Mouse (Mus musculus): ENCODE measurements at regions not wholly inside any gene's neighbourhood (a gene's known extent, or its start where the extent isn't known, plus 50 kb on each side); places are given as distances from the start of the nearest gene placed in this dataset.

DNA sequence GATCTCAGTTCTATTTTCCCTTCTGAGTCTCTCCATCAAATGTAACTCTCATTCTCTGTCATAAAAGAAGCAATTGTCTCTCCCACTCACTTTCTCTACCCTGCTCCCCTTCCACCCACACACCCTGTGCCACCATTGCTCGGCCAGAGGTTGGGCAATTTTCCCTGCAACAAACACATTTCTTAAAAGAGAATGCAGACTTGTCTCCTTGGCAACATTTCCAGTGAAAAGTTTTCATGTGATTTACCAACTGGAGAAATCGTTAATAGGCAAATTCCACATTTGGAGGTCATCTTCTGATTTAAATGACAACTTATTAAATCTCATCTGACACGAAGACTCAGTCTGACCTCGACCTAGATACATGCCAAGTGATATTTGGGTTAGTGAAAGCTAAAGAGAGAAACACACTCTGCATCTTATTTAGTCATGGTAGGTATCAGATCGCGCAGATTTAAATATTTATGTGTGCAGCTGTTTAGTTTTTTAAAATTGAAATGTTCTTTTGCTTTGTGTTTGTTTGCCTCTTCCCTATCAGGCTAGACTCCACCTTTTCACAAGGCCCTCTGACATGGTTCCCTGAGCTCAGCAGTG, 568.1 kb downstream of the 1190002N15Rik start:
- H3K27me3 ChIP-seq, result no peaks in the 10 kb centered on the region
- H3K36me3 ChIP-seq, result no peaks in the 10 kb centered on the region
- H3K4me1 ChIP-seq (replicated peaks), result peaks cover 3% of the 10 kb centered on the region; the same call in 1 of the 2 replicates
- H3K27ac ChIP-seq (replicated peaks), result no peak overlapping the region
- no peak for ATAC-seq (ENCODE audit: low FRiP score, low read depth)
- no peak overlapping the region for H3K4me2 ChIP-seq
- H3K9ac ChIP-seq, result no peak overlapping the region
- 69% methylated on average over 6 of the region's 6 CpGs for WGBS
- no peak overlapping the region for H3K4me3 ChIP-seq
- no peaks in the 10 kb centered on the region for H3K9me3 ChIP-seq

DNA sequence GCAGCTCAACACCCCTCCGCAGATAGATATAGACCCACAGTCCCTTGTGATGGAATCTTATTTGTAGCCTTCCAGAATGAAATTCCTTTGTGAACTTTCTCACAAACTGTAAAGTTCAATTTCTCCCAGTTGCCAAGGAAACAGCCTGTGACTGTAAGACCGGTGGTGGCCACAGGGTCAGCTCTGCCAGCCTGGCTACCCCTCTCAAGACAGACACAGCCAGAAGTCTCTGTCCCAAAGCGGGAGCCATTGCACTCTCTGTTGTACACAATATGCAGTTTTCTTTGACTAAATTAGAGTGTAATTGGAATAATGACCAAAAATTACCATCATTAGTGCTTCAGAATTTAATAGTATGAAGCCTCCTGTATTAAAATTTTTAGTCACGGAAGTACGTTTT, 568.8 kb downstream of the 1190002N15Rik start:
- no peak for ATAC-seq (ENCODE audit: low FRiP score, low read depth)
- Histone ChIP-seq H3K4me3 (no peak overlapping the region), H3K27me3 (no peaks in the 10 kb centered on the region), H3K27ac (replicated peaks) (no peak overlapping the region), H3K9me3 (no peaks in the 10 kb centered on the region), H3K9ac (no peak overlapping the region), H3K4me1 (replicated peaks) (peaks cover 3% of the 10 kb centered on the region; the same call in 1 of the 2 replicates), H3K4me2 (no peak overlapping the region), H3K36me3 (no peaks in the 10 kb centered on the region)
- 65% methylated on average over 5 of the region's 5 CpGs for WGBS

DNA sequence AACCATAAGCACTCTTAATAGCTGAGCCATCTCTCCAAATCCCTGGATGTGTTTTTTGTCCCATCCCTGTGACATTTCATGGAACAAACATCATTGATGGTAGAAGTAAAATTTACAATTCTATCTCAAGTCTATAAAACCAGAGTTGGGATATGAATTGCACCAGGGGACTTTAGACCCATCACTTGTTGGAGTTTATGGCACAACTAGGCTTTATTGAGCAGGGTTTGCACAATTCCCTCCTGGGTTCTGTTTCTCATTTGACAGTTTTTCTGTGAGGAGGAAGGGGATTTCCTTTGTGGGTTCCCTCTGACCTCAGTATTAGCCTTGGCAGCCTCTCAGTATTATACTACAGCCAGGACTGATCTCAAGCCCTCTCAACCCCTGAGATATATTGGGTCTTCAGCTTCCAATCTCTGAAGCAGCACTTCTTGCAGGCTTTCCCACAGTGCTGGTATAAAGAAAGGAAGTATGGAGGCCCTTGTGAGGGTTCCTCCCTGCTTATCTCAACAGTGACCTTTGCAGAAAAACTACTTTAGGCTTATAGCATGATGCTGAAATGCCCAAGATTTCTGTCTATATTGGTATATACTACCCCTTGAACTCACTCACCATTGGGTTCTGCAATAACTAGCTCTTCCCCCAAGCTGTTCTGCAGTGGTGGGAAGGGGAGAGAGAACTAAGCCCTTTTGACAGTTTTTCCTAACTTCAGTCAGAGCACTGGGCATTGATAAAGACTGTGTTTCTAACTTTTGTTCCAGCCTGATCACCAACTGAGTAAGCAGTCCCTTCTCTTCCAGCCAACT, 582.4 kb downstream of the 1190002N15Rik start:
- H3K9me3 ChIP-seq, result no peaks in the 10 kb centered on the region
- H3K4me1 ChIP-seq (replicated peaks), result no peaks in the 10 kb centered on the region
- no peaks in the 10 kb centered on the region for H3K27me3 ChIP-seq
- H3K9ac ChIP-seq, result no peak overlapping the region
- H3K4me2 ChIP-seq, result no peak overlapping the region
- no peak overlapping the region for H3K27ac ChIP-seq (replicated peaks)
- no peaks in the 10 kb centered on the region for H3K36me3 ChIP-seq
- no peak overlapping the region for H3K4me3 ChIP-seq
- ATAC-seq (ENCODE audit: low FRiP score, low read depth), result no peak

DNA sequence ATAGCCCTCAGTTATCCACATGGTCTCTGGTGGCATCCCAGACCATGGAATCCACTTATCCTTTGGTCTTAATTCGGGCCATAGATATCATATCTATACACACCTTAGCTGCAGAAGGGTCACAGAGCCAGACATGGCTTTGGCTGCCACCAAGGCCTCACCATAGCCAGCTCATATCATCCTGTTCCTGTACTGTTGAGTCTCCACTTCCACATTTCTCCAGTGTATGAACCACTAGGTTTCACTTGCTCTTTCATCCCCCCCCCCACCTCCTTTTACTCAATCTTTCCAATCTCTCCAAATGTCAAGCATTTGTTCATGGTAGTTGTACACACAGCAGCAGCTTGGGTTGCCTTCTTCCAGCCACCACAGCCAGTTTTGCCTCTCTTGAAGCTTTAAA, 589.2 kb downstream of the 1190002N15Rik start:
- no peak overlapping the region for H3K27ac ChIP-seq (replicated peaks)
- 85% methylated on average over 1 of the region's 1 CpGs for WGBS
- H3K4me1 ChIP-seq (replicated peaks), result no peaks in the 10 kb centered on the region
- no peak overlapping the region for H3K4me2 ChIP-seq
- no peak for ATAC-seq (ENCODE audit: low FRiP score, low read depth)
- H3K27me3 ChIP-seq, result no peaks in the 10 kb centered on the region
- H3K4me3 ChIP-seq, result no peak overlapping the region
- no peaks in the 10 kb centered on the region for H3K9me3 ChIP-seq
- H3K36me3 ChIP-seq, result no peaks in the 10 kb centered on the region
- H3K9ac ChIP-seq, result no peak overlapping the region

DNA sequence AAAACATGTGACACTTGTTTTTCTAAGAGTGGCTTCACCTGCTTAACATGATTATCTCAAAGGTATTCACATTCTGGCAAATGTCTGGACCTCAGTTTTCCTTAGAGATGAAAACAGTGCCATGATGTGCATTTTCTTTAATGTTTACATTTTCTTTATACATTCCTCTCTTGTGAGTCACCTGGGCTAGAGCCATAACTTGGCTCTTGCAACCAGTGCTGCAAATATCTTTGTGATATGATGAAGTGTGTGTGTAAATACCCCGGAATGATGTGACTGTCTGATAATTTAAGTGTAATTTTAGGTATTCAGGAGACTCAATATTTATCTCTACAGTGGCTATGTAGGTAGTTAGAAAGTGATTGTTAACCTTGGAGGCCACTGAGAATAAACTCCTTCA, 590.8 kb downstream of the 1190002N15Rik start:
- 89% methylated on average over 1 of the region's 1 CpGs for whole genome bisulfite sequencing
- H3K4me2 ChIP-seq, result no peak overlapping the region
- H3K27me3 ChIP-seq, result no peaks in the 10 kb centered on the region
- H3K36me3 ChIP-seq, result no peaks in the 10 kb centered on the region
- H3K4me3 ChIP-seq, result no peak overlapping the region
- no peak overlapping the region for H3K9ac ChIP-seq
- no peak overlapping the region for H3K27ac ChIP-seq (replicated peaks)
- no peaks in the 10 kb centered on the region for H3K9me3 ChIP-seq
- no peaks in the 10 kb centered on the region for H3K4me1 ChIP-seq (replicated peaks)
- no peak for ATAC-seq (ENCODE audit: low FRiP score, low read depth)

DNA sequence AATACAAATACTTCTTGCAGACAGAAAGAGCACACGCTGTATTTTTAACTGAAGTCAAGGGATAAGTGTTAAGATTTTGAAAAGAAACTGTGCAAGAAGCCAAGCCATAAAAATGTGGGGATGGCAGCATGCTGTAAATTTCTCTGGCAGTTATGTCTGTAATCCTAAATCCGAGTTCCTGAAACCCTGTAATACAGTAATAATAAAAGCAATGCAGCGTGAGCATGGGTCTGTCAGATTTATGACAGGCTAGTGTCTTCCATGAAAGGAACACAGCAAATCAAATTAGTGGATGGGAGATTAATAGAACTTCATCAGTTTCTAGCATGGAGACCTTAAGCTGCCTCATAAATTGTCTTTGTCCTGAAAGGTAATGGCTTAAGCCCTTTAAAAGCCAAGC, 597.7 kb downstream of the 1190002N15Rik start:
- H3K9ac ChIP-seq, result no peak overlapping the region
- no peaks in the 10 kb centered on the region for H3K27me3 ChIP-seq
- H3K4me3 ChIP-seq, result no peak overlapping the region
- WGBS, result 82% methylated on average over 3 of the region's 3 CpGs
- no peak overlapping the region for H3K4me2 ChIP-seq
- no peaks in the 10 kb centered on the region for H3K36me3 ChIP-seq
- H3K9me3 ChIP-seq, result no peaks in the 10 kb centered on the region
- no peaks in the 10 kb centered on the region for H3K4me1 ChIP-seq (replicated peaks)
- no peak overlapping the region for H3K27ac ChIP-seq (replicated peaks)
- ATAC-seq (ENCODE audit: low FRiP score, low read depth), result no peak

DNA sequence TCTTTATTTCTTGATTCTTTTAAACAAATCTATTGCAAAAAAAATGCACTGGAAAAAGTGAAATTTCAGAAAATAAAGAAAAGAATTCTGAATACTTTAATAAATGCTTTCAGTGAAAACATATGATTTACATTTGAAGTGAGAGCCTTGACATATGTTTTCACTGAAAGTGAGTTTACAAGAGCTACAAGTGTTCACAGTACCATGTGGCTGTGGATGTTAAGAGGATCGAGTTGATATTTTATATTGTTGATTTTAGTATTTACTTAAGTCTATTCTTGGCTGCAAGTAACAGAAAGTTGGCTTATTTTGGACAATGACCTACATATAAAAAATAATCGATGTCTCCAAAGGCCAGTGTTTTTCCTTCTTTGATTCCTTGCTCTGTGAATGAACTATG, 607.2 kb downstream of the 1190002N15Rik start:
- ATAC-seq (ENCODE audit: low FRiP score, low read depth), result no peak
- Histone ChIP-seq H3K4me2 (no peak overlapping the region), H3K9me3 (no peaks in the 10 kb centered on the region), H3K27me3 (no peaks in the 10 kb centered on the region), H3K4me1 (replicated peaks) (no peaks in the 10 kb centered on the region), H3K9ac (no peak overlapping the region), H3K4me3 (no peak overlapping the region), H3K36me3 (no peaks in the 10 kb centered on the region), H3K27ac (replicated peaks) (no peak overlapping the region)
- 76% methylated on average over 2 of the region's 2 CpGs for WGBS

DNA sequence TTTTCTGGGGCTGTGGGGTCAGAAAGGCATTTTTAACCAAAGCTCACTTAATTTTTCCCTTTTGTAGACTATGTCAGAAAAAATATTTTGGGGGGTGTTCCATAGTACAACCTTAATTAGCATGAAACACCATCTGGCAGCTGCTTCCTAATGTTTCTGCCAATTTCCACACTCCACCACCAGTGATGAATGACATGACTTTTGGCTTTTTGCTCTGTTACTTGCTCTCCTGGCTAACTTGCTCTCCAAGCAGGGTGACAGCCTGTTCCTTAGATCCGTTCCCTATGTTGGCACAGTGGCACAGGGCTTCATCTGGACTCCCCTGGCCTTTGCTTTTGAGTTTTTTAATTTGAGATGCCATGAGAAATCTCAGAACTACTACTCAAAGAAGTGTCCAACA, 648.6 kb downstream of the 1190002N15Rik start:
- no peak for ATAC-seq (ENCODE audit: low FRiP score, low read depth)
- no peaks in the 10 kb centered on the region for H3K27me3 ChIP-seq
- H3K36me3 ChIP-seq, result no peaks in the 10 kb centered on the region
- no peak overlapping the region for H3K4me3 ChIP-seq
- no peak overlapping the region for H3K4me2 ChIP-seq
- 39% methylated on average over 1 of the region's 1 CpGs for WGBS
- H3K27ac ChIP-seq (replicated peaks), result no peak overlapping the region
- no peaks in the 10 kb centered on the region for H3K4me1 ChIP-seq (replicated peaks)
- H3K9ac ChIP-seq, result no peak overlapping the region
- H3K9me3 ChIP-seq, result no peaks in the 10 kb centered on the region

DNA sequence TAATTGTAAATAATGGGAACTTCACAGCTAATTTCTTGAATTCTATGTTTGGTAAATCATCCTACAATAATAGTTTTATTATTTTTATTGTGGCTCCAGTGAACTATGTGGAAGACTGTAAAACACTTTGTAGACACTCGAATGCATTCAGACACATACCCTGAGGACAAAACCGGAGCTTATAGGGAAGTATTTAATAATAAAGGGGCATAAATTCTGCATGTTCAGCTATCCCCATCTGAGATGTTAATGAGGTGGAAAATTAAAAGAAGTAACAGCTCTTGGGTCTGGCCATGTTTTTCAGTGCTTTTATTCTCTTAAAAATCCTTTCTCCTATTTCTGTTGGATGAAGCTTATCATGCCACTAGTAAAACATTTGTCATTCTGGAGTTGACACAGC, 657.8 kb downstream of the 1190002N15Rik start:
- no peaks in the 10 kb centered on the region for H3K36me3 ChIP-seq
- H3K27me3 ChIP-seq, result no peaks in the 10 kb centered on the region
- H3K4me2 ChIP-seq, result no peak overlapping the region
- no peak for ATAC-seq (ENCODE audit: low FRiP score, low read depth)
- H3K4me1 ChIP-seq (replicated peaks), result no peaks in the 10 kb centered on the region
- H3K9ac ChIP-seq, result no peak overlapping the region
- 33% methylated on average over 2 of the region's 2 CpGs for WGBS
- H3K4me3 ChIP-seq, result no peak overlapping the region
- H3K9me3 ChIP-seq, result no peaks in the 10 kb centered on the region
- H3K27ac ChIP-seq (replicated peaks), result no peak overlapping the region

DNA sequence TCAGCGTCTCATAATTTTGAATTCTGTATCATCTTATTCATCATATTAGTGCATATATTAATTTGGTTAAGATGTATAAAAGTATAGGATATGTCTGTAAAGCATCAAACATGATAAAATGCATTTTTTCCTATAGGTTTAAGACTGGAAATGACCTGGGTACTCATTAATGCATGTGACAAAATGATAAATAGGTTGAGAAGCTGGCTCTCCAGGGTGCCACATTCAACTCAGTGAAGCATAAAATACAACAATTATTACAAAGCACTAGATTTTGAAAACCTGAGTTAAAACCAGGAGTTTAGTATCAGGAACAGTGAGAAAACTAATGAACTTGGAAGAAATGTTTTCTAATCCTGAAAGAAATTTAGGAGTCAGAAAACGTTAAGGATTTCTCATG, 658.3 kb downstream of the 1190002N15Rik start:
- Histone ChIP-seq H3K4me3 (no peak overlapping the region), H3K27ac (replicated peaks) (no peak overlapping the region), H3K36me3 (no peaks in the 10 kb centered on the region), H3K4me2 (no peak overlapping the region), H3K4me1 (replicated peaks) (no peaks in the 10 kb centered on the region), H3K27me3 (no peaks in the 10 kb centered on the region), H3K9ac (no peak overlapping the region), H3K9me3 (no peaks in the 10 kb centered on the region)
- no peak for ATAC-seq (ENCODE audit: low FRiP score, low read depth)
- WGBS, result 65% methylated on average over 2 of the region's 2 CpGs

DNA sequence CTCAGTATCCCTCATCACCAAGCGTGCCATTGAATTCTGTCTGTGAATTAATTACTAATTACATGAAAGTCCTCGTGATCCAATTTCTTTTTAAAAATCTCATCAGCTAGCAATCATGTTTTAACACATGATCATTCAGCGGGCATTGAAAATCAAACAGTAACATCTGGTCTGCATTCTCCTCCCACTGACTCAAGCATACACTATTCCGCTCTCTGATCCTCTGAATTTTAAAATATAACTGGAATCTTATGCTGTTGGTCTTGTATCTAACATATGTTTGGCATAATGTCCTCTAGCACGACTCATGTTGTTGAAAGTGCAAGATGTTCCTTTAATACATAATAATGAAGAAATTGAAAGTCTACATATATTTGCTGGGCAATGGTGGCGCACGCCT, 667.1 kb downstream of the 1190002N15Rik start:
- Histone ChIP-seq H3K4me1 (replicated peaks) (no peaks in the 10 kb centered on the region), H3K36me3 (no peaks in the 10 kb centered on the region), H3K4me3 (no peak overlapping the region), H3K4me2 (no peak overlapping the region), H3K9me3 (no peaks in the 10 kb centered on the region), H3K27ac (replicated peaks) (no peak overlapping the region), H3K27me3 (no peaks in the 10 kb centered on the region), H3K9ac (no peak overlapping the region)
- ATAC-seq (ENCODE audit: low FRiP score, low read depth), result no peak
- WGBS, result 76% methylated on average over 7 of the region's 7 CpGs

DNA sequence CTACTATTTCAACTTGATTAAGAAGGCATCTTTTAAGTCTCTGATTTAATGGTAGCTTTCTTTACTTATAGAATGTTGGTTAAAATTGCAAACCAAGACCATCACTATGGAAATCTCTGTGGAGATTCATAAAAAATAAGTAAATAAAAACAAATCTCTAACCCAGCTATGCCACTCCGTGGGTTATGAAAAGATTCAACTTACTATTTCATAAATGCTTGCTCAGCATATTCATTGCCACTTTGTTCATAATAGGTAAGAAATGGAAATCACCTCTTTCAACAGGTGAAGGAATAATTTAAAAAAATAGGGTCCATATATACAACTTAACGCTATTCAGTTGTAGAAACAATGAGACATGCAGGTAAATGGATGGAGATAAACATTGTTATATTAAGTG, 679.9 kb downstream of the 1190002N15Rik start:
- no peaks in the 10 kb centered on the region for H3K9me3 ChIP-seq
- no peaks in the 10 kb centered on the region for H3K4me1 ChIP-seq (replicated peaks)
- no peak for ATAC-seq (ENCODE audit: low FRiP score, low read depth)
- no peak overlapping the region for H3K4me2 ChIP-seq
- no peaks in the 10 kb centered on the region for H3K36me3 ChIP-seq
- no peak overlapping the region for H3K27ac ChIP-seq (replicated peaks)
- WGBS, result 77% methylated on average over 2 of the region's 2 CpGs
- no peaks in the 10 kb centered on the region for H3K27me3 ChIP-seq
- H3K4me3 ChIP-seq, result no peak overlapping the region
- no peak overlapping the region for H3K9ac ChIP-seq

DNA sequence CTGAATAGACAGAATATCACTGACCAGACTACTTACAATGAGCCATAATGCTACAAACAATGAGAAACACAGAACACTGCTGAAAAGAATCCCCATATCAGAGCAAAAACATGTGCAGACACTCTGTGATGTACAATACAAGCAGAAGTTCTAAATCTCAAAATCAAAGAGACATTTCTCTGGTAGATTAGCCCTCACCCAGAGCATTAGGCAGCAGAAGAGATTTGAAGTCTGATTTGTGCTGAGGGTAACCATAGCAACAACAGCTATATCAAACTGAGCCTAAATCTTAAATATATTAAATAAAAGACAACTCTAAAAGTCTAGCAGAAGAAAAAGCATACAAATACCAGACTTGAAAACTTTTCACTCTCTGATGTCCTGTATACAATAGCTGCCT, 691.5 kb downstream of the 1190002N15Rik start:
- Histone ChIP-seq H3K4me1 (replicated peaks) (no peaks in the 10 kb centered on the region), H3K27ac (replicated peaks) (no peak overlapping the region), H3K27me3 (no peaks in the 10 kb centered on the region), H3K4me3 (no peak overlapping the region), H3K9ac (no peak overlapping the region), H3K4me2 (no peak overlapping the region), H3K36me3 (no peaks in the 10 kb centered on the region), H3K9me3 (no peaks in the 10 kb centered on the region)
- ATAC-seq (ENCODE audit: low FRiP score, low read depth), result no peak
